Mouse (Mus musculus): Measurements from ENCODE around the gene Gm39566. TPM values are rescaled to one million over a fixed set of nuclear protein-coding genes. Genes with fewer than 3 reads are reported as not detected.

Gm39566 gene
- polyA plus RNA-seq, 1 experiment: not detected

- Histone ChIP-seq H3K9me3 (replicated peaks; ENCODE audit: control insufficient read depth, insufficient read depth, low read length, poor library complexity, severe bottlenecking) (no peaks in the 10 kb centered on the region), H3K9ac (ENCODE audit: low read depth, poor library complexity, severe bottlenecking) (peak overlapping the region; percentile 90), H3K36me3 (ENCODE audit: control insufficient read depth, insufficient read depth, low read length, poor library complexity, severe bottlenecking) (no peaks in the 10 kb centered on the region), H3K27me3 (ENCODE audit: control insufficient read depth, insufficient read depth, low read length, poor library complexity, severe bottlenecking) (peaks cover 12% of the 10 kb centered on the region), H3K4me1 (ENCODE audit: control insufficient read depth, insufficient read depth, low read length) (no peaks in the 10 kb centered on the region), H3K4me3 (ENCODE audit: low read depth, low read length) (peak overlapping the region; percentile 76), H3K27ac (ENCODE audit: insufficient read depth, low read length) (no peak overlapping the region)
- no peak for TF ChIP-seq POLR2A (IDR thresholded peaks at IDR 0.05; ENCODE audit: insufficient read depth, low read length)
- TF ChIP-seq CTCF (IDR thresholded peaks at IDR 0.05; ENCODE audit: low read depth, low read length): no peak
- no peak for TF ChIP-seq EP300 (IDR thresholded peaks at IDR 0.05; ENCODE audit: insufficient read depth, low read depth, low read length)
Observed at GRCm38 (mm10) chr11:69803328-69803727, 11.8 kb downstream of the Gm39566 start.

GRCm38 (mm10) chr11:69802648-69803105 lies 12.4 kb downstream of the Gm39566 start:
- H3K27me3 ChIP-seq (ENCODE audit: control insufficient read depth, insufficient read depth, low read length, poor library complexity, severe bottlenecking): peaks cover 12% of the 10 kb centered on the region
- H3K27ac ChIP-seq (ENCODE audit: insufficient read depth, low read length): no peak overlapping the region
- no peaks in the 10 kb centered on the region for H3K4me1 ChIP-seq (ENCODE audit: control insufficient read depth, insufficient read depth, low read length)
- no peaks in the 10 kb centered on the region for H3K9me3 ChIP-seq (replicated peaks; ENCODE audit: control insufficient read depth, insufficient read depth, low read length, poor library complexity, severe bottlenecking)
- H3K4me3 ChIP-seq (ENCODE audit: low read depth, low read length): peak overlapping the region; percentile 91
- TF ChIP-seq POLR2A (IDR thresholded peaks at IDR 0.05; ENCODE audit: insufficient read depth, low read length) (no peak), CTCF (IDR thresholded peaks at IDR 0.05; ENCODE audit: low read depth, low read length) (no peak), EP300 (IDR thresholded peaks at IDR 0.05; ENCODE audit: insufficient read depth, low read depth, low read length) (no peak)
- H3K36me3 ChIP-seq (ENCODE audit: control insufficient read depth, insufficient read depth, low read length, poor library complexity, severe bottlenecking): no peaks in the 10 kb centered on the region
- H3K9ac ChIP-seq (ENCODE audit: low read depth, poor library complexity, severe bottlenecking): peak overlapping the region; percentile 75

- H3K9me3 ChIP-seq (replicated peaks; ENCODE audit: control insufficient read depth, insufficient read depth, low read length, poor library complexity, severe bottlenecking): no peaks in the 10 kb centered on the region
- H3K27ac ChIP-seq (ENCODE audit: insufficient read depth, low read length): no peak within 1 kb of the TSS
- no peaks in the 10 kb centered on the region for H3K4me1 ChIP-seq (ENCODE audit: control insufficient read depth, insufficient read depth, low read length)
- H3K27me3 ChIP-seq (ENCODE audit: control insufficient read depth, insufficient read depth, low read length, poor library complexity, severe bottlenecking): peaks cover 12% of the 10 kb centered on the region
- H3K9ac ChIP-seq (ENCODE audit: low read depth, poor library complexity, severe bottlenecking): peak within 1 kb of the TSS; percentile 75
- TF ChIP-seq POLR2A (IDR thresholded peaks at IDR 0.05; ENCODE audit: insufficient read depth, low read length) (no peak), CTCF (IDR thresholded peaks at IDR 0.05; ENCODE audit: low read depth, low read length) (no peak), EP300 (IDR thresholded peaks at IDR 0.05; ENCODE audit: insufficient read depth, low read depth, low read length) (no peak)
- no peaks in the 10 kb centered on the region for H3K36me3 ChIP-seq (ENCODE audit: control insufficient read depth, insufficient read depth, low read length, poor library complexity, severe bottlenecking)
- peak within 1 kb of the TSS; percentile 91 for H3K4me3 ChIP-seq (ENCODE audit: low read depth, low read length)
Observed at GRCm38 (mm10) chr11:69801379-69801977, 13.6 kb downstream of the Gm39566 start, which contains the start of gene Fgf11. Gene Fgf11 (minus strand): TSS chr11:69801857.

GRCm38 (mm10) chr11:69800392-69801197 lies 14.5 kb downstream of the Gm39566 start:
- no peaks in the 10 kb centered on the region for H3K36me3 ChIP-seq (ENCODE audit: control insufficient read depth, insufficient read depth, low read length, poor library complexity, severe bottlenecking)
- H3K9me3 ChIP-seq (replicated peaks; ENCODE audit: control insufficient read depth, insufficient read depth, low read length, poor library complexity, severe bottlenecking): no peaks in the 10 kb centered on the region
- TF ChIP-seq EP300 (IDR thresholded peaks at IDR 0.05; ENCODE audit: insufficient read depth, low read depth, low read length) (no peak), CTCF (IDR thresholded peaks at IDR 0.05; ENCODE audit: low read depth, low read length) (no peak), POLR2A (IDR thresholded peaks at IDR 0.05; ENCODE audit: insufficient read depth, low read length) (no peak)
- no peak overlapping the region for H3K27ac ChIP-seq (ENCODE audit: insufficient read depth, low read length)
- no peaks in the 10 kb centered on the region for H3K4me1 ChIP-seq (ENCODE audit: control insufficient read depth, insufficient read depth, low read length)
- H3K27me3 ChIP-seq (ENCODE audit: control insufficient read depth, insufficient read depth, low read length, poor library complexity, severe bottlenecking): peaks cover 12% of the 10 kb centered on the region
- H3K9ac ChIP-seq (ENCODE audit: low read depth, poor library complexity, severe bottlenecking): peak overlapping the region; percentile 28
- H3K4me3 ChIP-seq (ENCODE audit: low read depth, low read length): peak overlapping the region; percentile 76

GRCm38 (mm10) chr11:69800138-69800391 lies 15.0 kb downstream of the Gm39566 start:
- Histone ChIP-seq H3K4me1 (ENCODE audit: control insufficient read depth, insufficient read depth, low read length) (no peaks in the 10 kb centered on the region), H3K36me3 (ENCODE audit: control insufficient read depth, insufficient read depth, low read length, poor library complexity, severe bottlenecking) (no peaks in the 10 kb centered on the region), H3K9ac (ENCODE audit: low read depth, poor library complexity, severe bottlenecking) (peak overlapping the region; percentile 28), H3K27ac (ENCODE audit: insufficient read depth, low read length) (no peak overlapping the region), H3K9me3 (replicated peaks; ENCODE audit: control insufficient read depth, insufficient read depth, low read length, poor library complexity, severe bottlenecking) (no peaks in the 10 kb centered on the region), H3K4me3 (ENCODE audit: low read depth, low read length) (peak overlapping the region; percentile 76), H3K27me3 (ENCODE audit: control insufficient read depth, insufficient read depth, low read length, poor library complexity, severe bottlenecking) (peaks cover 12% of the 10 kb centered on the region)
- no peak for TF ChIP-seq CTCF (IDR thresholded peaks at IDR 0.05; ENCODE audit: low read depth, low read length)
- TF ChIP-seq POLR2A (IDR thresholded peaks at IDR 0.05; ENCODE audit: insufficient read depth, low read length): no peak
- no peak for TF ChIP-seq EP300 (IDR thresholded peaks at IDR 0.05; ENCODE audit: insufficient read depth, low read depth, low read length)
